Mouse (Mus musculus) gastrocnemius, postnatal 36 days (tissue): ENCODE data around the gene Pnkd. TPM values are rescaled to one million over a fixed set of nuclear protein-coding genes. Genes with fewer than 3 reads are reported as not detected.

Source experiments
- DNase-seq, 2 experiments: peaks; one replicate each; pipeline ENCODE4 v3.0.0; 2022
- intact Hi-C: fragments of 180-260 bp; cut with DNase I; formaldehyde crosslinking; loops from one replicate; pipeline ENCODE4 v1.15.1; 2025
- total RNA-seq, 2 experiments: library from RNA; stranded (reverse); gene quantifications; 2 replicates each; pipeline ENCODE4 v1.2.3; 2021

The Pnkd gene
- total RNA-seq, 2 experiments from 2014 or later = 53.4 to 54.8 TPM

DNA sequence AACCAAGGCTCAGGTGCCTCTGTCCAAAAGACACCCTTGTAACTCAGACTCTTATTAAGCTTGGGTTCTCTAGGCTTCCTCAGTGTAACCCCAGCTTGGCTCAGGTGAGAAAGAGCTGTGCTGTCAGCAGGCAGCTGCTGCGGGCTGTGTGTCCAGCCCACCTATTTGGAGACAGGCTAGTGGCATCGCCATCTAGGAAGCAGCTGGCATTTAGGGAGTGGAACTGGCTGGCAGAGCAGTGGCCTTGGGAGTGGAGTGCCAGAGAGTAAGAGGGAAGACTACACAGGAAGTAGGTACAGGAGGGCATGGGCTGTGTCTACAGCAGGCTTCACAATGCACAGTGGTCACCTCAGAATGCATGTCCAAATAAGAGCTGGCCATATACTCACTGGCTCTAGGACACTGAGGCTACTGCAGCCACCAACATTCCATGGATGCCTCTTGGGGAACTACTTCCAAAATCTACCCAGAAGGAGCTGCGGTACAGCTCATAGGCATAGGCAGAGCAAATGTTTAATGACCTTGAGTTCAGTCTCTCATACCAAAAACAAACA is 9.4 kb downstream of the Pnkd start:
- intact Hi-C loops = no loop called here
- no peak for DNase-seq

- DNase-seq = no peak
- intact Hi-C loops = no loop called here
These were observed 10.2 kb downstream of the Pnkd start for GRCm38 (mm10) chr1:74294733-74295455.

GRCm38 (mm10) chr1:74295456-74296171 is 10.9 kb downstream of the Pnkd start:
- DNase-seq = peak; percentile 93 to 94
- intact Hi-C loops = no loop called here

DNA sequence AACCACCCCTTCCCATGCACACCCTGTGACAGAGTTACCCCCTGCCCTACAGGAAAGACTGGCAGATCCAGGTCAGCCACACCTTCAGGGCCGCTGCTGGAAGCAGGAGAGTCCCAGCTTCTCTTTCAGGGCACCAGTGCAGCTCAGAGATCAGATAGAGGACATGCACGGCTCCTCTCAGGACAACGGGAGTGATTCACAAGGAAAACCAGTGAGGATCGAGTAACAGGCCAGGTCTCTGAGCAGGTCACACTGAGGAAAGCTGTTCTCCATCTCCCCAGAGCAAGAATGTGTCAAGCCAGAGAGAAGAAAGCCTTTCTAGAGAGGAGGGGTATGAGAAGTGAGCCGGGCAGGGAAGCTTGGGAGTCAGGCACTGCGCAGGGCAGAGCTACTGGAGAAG is 11.7 kb downstream of the Pnkd start:
- DNase-seq = no peak
- intact Hi-C loops = no loop called here

DNA sequence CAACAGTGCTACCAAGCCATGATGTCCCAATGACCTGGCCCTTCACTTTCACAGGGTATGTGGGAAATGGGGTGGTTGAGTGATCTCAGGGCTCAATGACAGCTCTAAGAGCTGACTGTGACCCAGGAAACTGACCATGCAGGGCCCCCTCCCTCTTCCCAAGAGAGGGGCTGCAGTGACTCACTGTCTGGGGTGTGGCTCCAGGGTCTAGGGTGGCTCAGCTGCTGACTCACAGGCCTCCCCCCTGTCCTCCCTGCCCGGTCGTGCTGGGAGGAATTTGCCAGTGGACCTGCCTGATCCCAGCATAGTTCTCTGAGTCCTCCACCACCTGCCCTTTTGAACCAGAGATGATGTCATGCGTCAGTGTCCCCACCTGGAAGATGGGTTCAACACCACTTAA is 12.5 kb downstream of the Pnkd start:
- intact Hi-C loops = no loop called here
- DNase-seq = peak in 1 of 2 experiments; percentile 44

- intact Hi-C loops = no loop called here
These were observed 13.5 kb downstream of the Pnkd start for GRCm38 (mm10) chr1:74298157-74298750.

GRCm38 (mm10) chr1:74298996-74299395 is 14.3 kb downstream of the Pnkd start:
- intact Hi-C loops = no loop called here
- DNase-seq = peak; percentile 66

More at GRCm38 (mm10) chr1:74298157-74298750, 13.5 kb downstream of the Pnkd start:
- DNase-seq = no peak

GRCm38 (mm10) chr1:74300347-74301110 is 15.8 kb downstream of the Pnkd start:
- intact Hi-C loops = no loop called here
- DNase-seq = no peak

DNA sequence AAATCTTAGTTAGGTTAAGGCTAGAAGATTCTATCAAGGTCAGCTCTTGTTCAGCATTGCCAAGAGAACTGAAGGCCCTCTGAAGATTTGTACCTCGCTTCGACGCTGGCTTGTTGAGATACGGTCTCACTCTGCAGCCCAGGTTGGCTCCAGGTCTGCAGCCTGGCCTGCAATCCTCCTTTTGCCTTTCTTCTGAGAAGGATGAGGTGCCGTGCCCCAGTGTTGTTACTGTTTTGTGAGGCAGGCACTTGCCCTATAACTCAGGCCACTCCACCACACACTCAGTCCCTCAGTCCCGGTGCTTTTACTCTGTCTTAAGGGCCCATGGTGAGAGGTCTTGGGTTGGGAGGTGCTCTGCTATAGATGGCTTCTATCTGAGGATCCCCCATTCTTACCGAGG is 17.5 kb downstream of the Pnkd start:
- no peak for DNase-seq
- intact Hi-C loops = no loop called here

DNA sequence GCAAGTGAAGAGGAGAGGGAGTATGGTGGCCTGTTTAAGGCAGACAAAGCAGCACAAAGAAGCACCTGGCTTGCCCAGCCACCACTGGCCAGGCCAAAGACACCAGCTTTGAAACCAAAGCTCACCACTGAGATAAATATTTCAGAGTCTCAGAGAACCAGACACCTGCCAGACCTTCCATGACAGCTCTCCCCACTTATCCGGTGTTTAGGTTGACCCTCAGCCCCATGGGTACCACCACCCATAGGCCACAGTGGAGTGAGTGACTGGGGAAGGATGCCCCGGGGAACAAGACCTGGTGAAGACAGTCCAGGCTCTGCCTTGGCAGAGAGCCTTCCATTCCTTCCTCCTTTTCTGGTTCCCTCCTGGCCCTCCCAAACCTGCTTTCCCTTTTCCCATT is 18.1 kb downstream of the Pnkd start:
- intact Hi-C loops = no loop called here

DNA sequence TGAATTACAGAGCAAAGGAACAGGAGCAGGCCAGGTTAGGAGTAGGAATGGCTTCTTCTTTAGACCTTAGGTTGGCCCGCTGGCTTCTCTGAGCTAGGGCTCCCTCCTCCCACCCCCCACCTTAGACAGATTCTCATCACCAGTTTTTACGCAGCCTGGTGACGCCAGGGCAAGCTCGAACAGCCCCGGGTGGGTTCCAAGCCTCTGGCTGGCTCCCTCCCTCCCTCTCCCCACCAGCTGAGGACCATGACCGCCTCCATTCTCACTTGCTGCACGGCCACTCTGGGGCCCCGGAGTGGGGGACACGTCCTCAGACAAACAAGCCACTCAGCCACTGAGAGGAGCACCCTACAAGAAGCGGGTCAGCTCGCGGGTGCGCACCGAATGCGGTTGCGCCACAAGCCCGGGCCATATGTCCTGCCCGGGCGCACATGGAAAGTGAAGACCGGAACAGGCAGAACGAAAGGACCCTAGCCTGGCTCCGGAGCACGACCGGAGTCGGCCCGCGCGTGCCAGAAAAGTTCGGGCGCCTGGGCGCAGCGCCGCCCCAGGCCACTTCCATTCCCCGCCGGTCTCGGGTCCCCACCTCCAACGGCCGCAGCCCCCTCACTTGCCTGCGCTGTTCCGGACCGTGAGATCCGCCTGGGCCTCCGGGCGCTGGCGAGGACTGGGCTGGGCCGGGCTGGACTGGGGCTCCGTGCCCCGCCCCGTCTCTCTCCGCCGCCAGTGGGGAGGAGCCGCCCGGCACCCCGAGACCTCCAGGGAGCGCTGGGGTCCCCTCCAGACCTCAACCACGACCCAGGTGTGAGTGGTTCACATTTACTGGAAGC is 19.0 kb downstream of the Pnkd start:
- peak; percentile 78 to 85 for DNase-seq
- intact Hi-C loops = no loop called here

More for the DNA sequence above, 18.1 kb downstream of the Pnkd start:
- DNase-seq = no peak

GRCm38 (mm10) chr1:74304339-74304790 is 19.6 kb downstream of the Pnkd start:
- no peak for DNase-seq
- intact Hi-C loops = no loop called here

GRCm38 (mm10) chr1:74304946-74305345 is 20.2 kb downstream of the Pnkd start:
- intact Hi-C loops = no loop called here
- no peak for DNase-seq

DNA sequence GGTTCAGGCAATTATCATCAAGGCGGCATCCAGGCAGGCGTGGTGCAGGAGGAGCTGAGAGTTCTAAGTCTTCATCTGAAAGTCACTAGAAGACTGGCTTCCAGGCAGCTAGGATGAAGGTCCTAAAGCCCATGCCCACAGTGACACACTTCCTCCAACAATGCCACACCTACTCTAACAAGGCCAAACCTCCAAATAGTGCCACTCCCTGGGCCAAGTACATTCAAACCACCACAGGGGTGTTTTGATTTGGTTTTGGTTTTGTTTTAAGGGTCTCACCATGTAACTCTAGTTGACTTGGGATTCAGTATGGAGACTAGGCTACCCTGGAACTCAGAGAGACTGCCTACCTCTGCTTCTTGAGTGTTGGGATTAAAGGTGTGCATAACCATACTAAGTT is 20.8 kb downstream of the Pnkd start, which contains the start of gene Tmbim1:
Tmbim1 (minus strand) TSS at position 101 of the 400 bp plus-strand sequence.
- intact Hi-C loops = no loop called here
- DNase-seq = no peak

DNA sequence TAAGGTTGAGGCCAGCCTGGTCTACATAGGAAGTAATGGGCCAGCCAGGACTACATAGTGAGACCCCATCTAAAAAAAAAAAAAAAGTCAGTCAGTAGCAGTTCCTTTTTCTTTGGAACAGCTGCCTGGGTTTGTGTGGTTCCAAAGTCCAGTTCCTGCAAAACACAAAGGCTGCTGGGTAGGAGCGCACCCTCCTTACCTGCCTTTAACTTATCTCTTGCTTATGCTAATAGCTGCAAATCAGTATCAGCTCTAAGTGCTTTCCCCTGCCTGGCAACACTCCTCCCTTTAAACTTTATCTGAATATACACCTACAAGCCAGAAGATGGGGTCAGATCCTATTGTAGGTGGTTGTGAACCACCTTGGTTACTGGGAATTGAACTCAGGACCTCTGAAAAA is 22.4 kb downstream of the Pnkd start:
- DNase-seq = no peak
- intact Hi-C loops = no loop called here

DNA sequence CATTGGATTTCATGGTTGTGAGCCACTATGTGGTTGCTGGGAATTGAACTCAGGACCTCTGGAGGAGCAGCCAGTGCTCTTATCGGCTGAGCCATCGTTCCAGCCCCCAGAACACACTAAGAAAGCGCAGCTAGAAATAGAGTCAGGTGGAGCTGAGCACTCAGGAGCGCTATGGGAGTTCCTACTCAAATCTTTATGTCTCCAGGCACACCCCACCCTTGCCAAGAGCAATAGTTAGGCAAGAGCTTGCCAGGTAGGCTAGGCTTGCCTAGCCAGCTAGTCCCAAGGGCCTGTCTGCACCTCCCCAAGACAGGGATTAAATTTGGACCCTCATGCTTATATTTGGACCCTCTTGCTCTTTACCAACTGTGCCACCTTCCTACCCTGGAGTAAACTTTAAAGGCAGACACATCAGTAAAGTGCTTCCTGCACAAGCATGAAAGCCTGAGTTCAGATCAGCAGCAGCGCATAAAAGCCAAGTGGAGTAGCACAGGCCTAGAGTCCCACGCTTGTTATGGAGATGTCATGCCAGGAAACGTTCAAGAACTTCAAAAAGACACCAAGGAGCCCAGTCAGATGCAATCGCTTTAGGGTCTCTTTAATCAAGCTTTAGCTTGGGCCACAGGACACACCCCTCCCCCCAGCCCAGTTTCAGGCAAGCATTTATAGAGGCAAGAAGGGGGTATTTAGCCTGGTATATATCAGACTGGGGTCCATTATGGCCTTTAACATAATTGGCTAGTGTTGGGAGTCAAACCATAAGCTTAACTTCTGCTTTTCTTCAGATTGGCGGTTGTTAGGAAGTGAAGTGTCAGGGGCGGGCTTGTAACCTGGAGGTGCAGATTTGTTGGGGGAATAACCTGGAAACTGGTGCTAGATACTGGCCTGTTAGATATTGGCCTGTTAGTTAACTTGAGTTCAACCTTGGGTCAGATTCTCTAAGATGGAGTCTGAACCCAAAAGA is 23.6 kb downstream of the Pnkd start:
- intact Hi-C loops = no loop called here
- DNase-seq = no peak

DNA sequence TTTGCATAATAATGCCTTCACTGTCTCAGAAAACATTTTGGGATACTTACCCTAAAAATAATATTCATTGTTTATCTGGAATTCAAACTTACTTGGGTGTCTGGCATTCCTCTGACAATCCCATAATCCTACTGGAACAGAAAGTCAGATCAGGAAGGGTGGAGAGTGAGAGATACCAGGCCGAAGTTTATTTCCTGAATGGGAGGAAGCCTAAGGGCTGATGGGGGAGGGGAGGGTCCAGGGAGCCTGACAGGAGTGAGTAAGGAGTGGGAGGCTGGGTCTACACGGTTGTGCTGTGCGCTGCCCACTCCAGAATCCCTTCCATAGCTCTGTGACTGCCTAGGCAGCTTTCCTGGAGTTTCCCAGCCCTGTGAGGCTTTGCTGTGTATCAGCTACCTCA is 25.0 kb downstream of the Pnkd start:
- DNase-seq = no peak
- intact Hi-C loops = loop anchor here (5.0 kb wide), 1 partner anchor 143 kb away; no protein-coding TSS in a partner anchor

GRCm38 (mm10) chr1:74313049-74313692 is 28.4 kb downstream of the Pnkd start:
- peak in 1 of 2 experiments; percentile 32 for DNase-seq
- intact Hi-C loops = loop anchor here (2.0 to 5.0 kb wide), 2 partner anchors 50 to 139 kb away; partner anchors contain the start of gene Catip
